Mouse (Mus musculus) kidney, adult 2 months (tissue): ENCODE results near the gene Smarca4. TPM values are rescaled to one million over a fixed set of nuclear protein-coding genes. Genes with fewer than 3 reads are reported as not detected.

Experiments
- DNase-seq: peaks from one replicate; pipeline ENCODE4 v3.0.0; 2021
- H3K27ac ChIP-seq: fragments of 200-500 bp; 2 replicates; pipeline ENCODE4 v1.5.1; 2012; ENCODE audit warnings: low read depth, low read length, control low read depth, inconsistent platforms; ENCODE audit not compliant: insufficient read depth
- H3K27me3 ChIP-seq: fragments of 200-500 bp; replicated peaks from 2 replicates; pipeline ENCODE4 v1.6.1; 2012; ENCODE audit warnings: mild to moderate bottlenecking, moderate library complexity, low read length, inconsistent platforms; ENCODE audit not compliant: control insufficient read depth, insufficient read depth
- H3K36me3 ChIP-seq: fragments of 200-500 bp; 2 replicates; pipeline ENCODE4 v1.6.1; 2012; ENCODE audit warnings: mild to moderate bottlenecking, moderate library complexity, low read length, inconsistent platforms; ENCODE audit not compliant: control insufficient read depth, insufficient read depth
- H3K4me1 ChIP-seq: fragments of 200-500 bp; 2 replicates; pipeline ENCODE4 v1.6.1; 2011; ENCODE audit warnings: low read length; ENCODE audit not compliant: control insufficient read depth, insufficient read depth
- H3K4me3 ChIP-seq: fragments of 200-500 bp; 2 replicates; pipeline ENCODE4 v1.5.1; 2011; ENCODE audit warnings: mild to moderate bottlenecking, low read depth, low read length, control low read depth; ENCODE audit not compliant: insufficient read depth
- CTCF ChIP-seq: fragments of 200-500 bp; conservative IDR thresholded peaks from 2 replicates; pipeline ENCODE4 v1.5.1; 2011; ENCODE audit warnings: low read depth, mild to moderate bottlenecking, control low read depth, low read length, moderate library complexity, mixed read lengths; ENCODE audit not compliant: insufficient read depth, insufficient read length
- POLR2A ChIP-seq: fragments of 200-500 bp; IDR thresholded peaks from one replicate; pipeline ENCODE4 v1.6.1; 2011; ENCODE audit warnings: low read depth, low read length, control low read depth
- WGBS: fragments of 180-500 bp; shearing (Covaris S2); methylation state at CpG from one replicate; pipeline ENCODE4 v1.1.7; 2018; 5-methylcytosine and 5-hydroxymethylcytosine counted together
- polyA plus RNA-seq: library from polyadenylated mRNA; depleted of rRNA; stranded (reverse); fragments of >200 nt; gene quantifications from 2 replicates; pipeline ENCODE4 v1.2.3, GENCODE M21; 2012

Gene Smarca4
- polyA plus RNA-seq, 1 experiment, result 24.9 TPM

GRCm38 (mm10) chr9:21728261-21728832, 112.4 kb downstream of the Smarca4 start:
- TF ChIP-seq CTCF, result no peak
- TF ChIP-seq POLR2A, result no peak
- Histone ChIP-seq H3K27me3 (no peaks in the 10 kb centered on the region), H3K4me1 (no peaks in the 10 kb centered on the region), H3K4me3 (no peak overlapping the region), H3K36me3 (no peaks in the 10 kb centered on the region), H3K27ac (no peak overlapping the region)
- 86% methylated on average over 10 of the region's 10 CpGs for WGBS
- DNase-seq, result no peak

GRCm38 (mm10) chr9:21729264-21729663, 113.3 kb downstream of the Smarca4 start:
- TF ChIP-seq POLR2A (no peak), CTCF (no peak)
- no peak for DNase-seq
- Histone ChIP-seq H3K4me1 (no peaks in the 10 kb centered on the region), H3K4me3 (no peak overlapping the region), H3K27ac (no peak overlapping the region), H3K36me3 (no peaks in the 10 kb centered on the region), H3K27me3 (no peaks in the 10 kb centered on the region)
- WGBS, result 75% methylated on average over 7 of the region's 7 CpGs

DNA sequence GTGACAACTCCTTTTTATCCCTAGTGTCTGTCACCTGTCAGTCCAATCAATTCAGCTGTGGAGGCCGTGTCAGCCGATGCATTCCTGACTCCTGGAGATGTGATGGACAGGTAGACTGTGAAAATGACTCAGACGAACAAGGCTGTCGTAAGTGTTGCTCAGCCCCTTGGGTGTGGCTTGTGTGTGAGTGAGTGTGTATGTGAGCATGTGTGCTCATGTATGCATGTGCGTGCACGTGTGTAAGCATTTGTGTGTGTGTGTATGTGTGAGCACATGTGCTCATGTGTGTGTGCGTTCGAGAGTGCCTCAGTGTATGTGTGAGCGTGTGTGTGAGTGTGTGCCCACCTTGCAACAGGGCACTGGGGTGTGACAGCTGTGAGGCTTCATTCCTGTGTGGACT, 116.3 kb downstream of the Smarca4 start:
- Histone ChIP-seq H3K4me1 (peaks cover 7% of the 10 kb centered on the region; the same call in 1 of the 2 replicates), H3K27ac (no peak overlapping the region), H3K4me3 (no peak overlapping the region), H3K36me3 (no peaks in the 10 kb centered on the region; the same call in 1 of the 2 replicates), H3K27me3 (no peaks in the 10 kb centered on the region)
- WGBS, result 93% methylated on average over 9 of the region's 9 CpGs
- TF ChIP-seq POLR2A, result no peak
- no peak for TF ChIP-seq CTCF
- DNase-seq, result no peak

DNA sequence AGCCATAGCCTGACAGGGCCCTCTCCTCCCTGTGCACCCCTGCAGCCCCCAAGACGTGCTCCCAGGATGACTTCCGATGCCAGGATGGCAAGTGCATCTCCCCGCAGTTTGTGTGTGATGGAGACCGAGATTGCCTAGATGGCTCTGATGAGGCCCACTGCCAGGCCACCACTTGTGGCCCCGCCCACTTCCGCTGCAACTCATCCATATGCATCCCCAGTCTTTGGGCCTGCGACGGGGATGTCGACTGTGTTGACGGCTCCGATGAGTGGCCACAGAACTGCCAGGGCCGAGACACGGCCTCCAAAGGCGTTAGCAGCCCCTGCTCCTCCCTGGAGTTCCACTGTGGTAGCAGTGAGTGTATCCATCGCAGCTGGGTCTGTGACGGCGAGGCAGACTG, 117.5 kb downstream of the Smarca4 start:
- TF ChIP-seq POLR2A (no peak), CTCF (no peak)
- no peak for DNase-seq
- Histone ChIP-seq H3K36me3 (no peaks in the 10 kb centered on the region; the same call in 1 of the 2 replicates), H3K4me3 (no peak overlapping the region), H3K27me3 (no peaks in the 10 kb centered on the region), H3K4me1 (peaks cover 7% of the 10 kb centered on the region; the same call in 1 of the 2 replicates), H3K27ac (no peak overlapping the region)
- 96% methylated on average over 17 of the region's 17 CpGs for WGBS

DNA sequence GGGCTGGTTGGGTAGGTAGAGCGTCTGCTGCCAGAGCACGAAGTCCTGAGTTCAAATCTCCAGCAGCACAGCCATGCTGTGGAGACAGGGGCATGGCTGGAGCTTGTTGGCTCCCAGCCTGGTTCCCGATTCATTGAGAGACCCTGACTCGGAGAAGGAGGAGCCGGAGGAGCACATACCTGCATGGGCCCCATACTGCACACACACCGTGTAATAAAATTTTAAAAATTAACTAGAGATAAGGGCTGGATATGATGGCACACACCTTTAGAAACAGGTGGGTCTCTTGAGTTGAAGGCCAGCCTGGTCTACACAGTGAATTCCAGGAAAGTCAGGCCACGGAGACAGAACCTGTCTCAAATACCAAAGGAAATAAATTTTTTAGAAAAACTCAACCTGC, 118.0 kb downstream of the Smarca4 start:
- WGBS, result 97% methylated on average over 7 of the region's 7 CpGs
- Histone ChIP-seq H3K27me3 (no peaks in the 10 kb centered on the region), H3K27ac (no peak overlapping the region), H3K4me3 (no peak overlapping the region), H3K4me1 (peaks cover 7% of the 10 kb centered on the region; the same call in 1 of the 2 replicates), H3K36me3 (no peaks in the 10 kb centered on the region; the same call in none of the 2 replicates)
- TF ChIP-seq POLR2A (no peak), CTCF (no peak)
- DNase-seq, result no peak

- peak; percentile 44 for DNase-seq
Measured at GRCm38 (mm10) chr9:21735126-21735525, 119.2 kb downstream of the Smarca4 start.

DNA sequence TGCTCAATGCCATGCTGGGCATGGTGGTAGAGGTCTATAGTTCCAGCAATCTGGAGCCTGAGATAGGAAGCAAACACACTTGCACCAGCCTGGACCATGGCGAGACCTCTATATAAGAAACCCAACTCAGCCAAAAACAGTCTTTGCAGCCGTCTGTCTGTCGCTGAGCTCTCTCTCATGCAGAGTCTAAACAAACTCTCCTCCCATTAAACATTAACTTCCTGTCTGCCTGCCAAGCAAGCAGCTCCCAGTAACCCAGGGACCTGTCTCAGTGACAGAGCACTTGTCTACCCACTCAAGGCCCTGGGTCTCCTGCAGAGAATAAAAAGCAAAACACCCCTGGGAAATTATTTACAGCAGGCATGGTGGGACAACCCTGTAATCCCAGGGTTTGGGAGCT, 120.6 kb downstream of the Smarca4 start:
- 24% methylated on average over 3 of the region's 3 CpGs for WGBS
- TF ChIP-seq CTCF, result no peak
- no peak for TF ChIP-seq POLR2A

More at GRCm38 (mm10) chr9:21735126-21735525, 119.2 kb downstream of the Smarca4 start:
- H3K36me3 ChIP-seq, result no peaks in the 10 kb centered on the region; the same call in none of the 2 replicates
- H3K27ac ChIP-seq, result no peak overlapping the region
- TF ChIP-seq POLR2A (no peak), CTCF (no peak)
- no peaks in the 10 kb centered on the region for H3K27me3 ChIP-seq
- peaks cover 7% of the 10 kb centered on the region; the same call in 1 of the 2 replicates for H3K4me1 ChIP-seq
- 65% methylated on average over 14 of the region's 14 CpGs for WGBS
- no peak overlapping the region for H3K4me3 ChIP-seq

DNA sequence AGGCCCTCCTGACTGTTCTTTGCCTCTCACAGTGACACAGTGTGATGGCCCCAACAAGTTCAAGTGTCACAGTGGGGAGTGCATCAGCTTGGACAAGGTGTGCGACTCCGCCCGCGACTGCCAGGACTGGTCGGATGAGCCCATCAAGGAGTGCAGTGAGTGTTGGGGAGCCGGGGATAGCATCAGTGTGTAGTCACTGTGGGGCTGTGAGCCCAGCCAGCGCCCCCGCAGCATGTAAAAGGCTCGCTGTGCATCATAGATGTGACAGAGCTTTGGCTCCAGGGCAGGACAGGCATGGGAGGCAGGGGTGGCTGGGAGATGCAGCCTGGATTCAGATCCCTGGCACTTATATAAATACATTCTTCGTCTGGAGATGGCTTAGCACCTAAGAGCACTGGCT, 121.2 kb downstream of the Smarca4 start:
- no peaks in the 10 kb centered on the region; the same call in none of the 2 replicates for H3K36me3 ChIP-seq
- H3K27ac ChIP-seq, result no peak overlapping the region; the same call in 1 of the 2 replicates
- no peak overlapping the region for H3K4me3 ChIP-seq
- H3K4me1 ChIP-seq, result peaks cover 7% of the 10 kb centered on the region; the same call in 1 of the 2 replicates
- 94% methylated on average over 10 of the region's 10 CpGs for WGBS
- no peak for DNase-seq
- TF ChIP-seq POLR2A (no peak), CTCF (no peak)
- no peaks in the 10 kb centered on the region for H3K27me3 ChIP-seq

More for the DNA sequence above, 120.6 kb downstream of the Smarca4 start:
- peak; percentile 91 for DNase-seq
- H3K4me3 ChIP-seq, result no peak overlapping the region
- peaks cover 7% of the 10 kb centered on the region; the same call in 1 of the 2 replicates for H3K4me1 ChIP-seq
- no peaks in the 10 kb centered on the region; the same call in none of the 2 replicates for H3K36me3 ChIP-seq
- H3K27ac ChIP-seq, result peak overlapping the region; percentile 95; the same call in 1 of the 2 replicates
- no peaks in the 10 kb centered on the region for H3K27me3 ChIP-seq
